Mouse (Mus musculus): Measurements from ENCODE around the gene Sycn. TPM values are rescaled to one million over a fixed set of nuclear protein-coding genes. Genes with fewer than 3 reads are reported as not detected.

The Sycn gene
- polyA plus RNA-seq, 1 experiment from 2014 or later, result not detected

DNA sequence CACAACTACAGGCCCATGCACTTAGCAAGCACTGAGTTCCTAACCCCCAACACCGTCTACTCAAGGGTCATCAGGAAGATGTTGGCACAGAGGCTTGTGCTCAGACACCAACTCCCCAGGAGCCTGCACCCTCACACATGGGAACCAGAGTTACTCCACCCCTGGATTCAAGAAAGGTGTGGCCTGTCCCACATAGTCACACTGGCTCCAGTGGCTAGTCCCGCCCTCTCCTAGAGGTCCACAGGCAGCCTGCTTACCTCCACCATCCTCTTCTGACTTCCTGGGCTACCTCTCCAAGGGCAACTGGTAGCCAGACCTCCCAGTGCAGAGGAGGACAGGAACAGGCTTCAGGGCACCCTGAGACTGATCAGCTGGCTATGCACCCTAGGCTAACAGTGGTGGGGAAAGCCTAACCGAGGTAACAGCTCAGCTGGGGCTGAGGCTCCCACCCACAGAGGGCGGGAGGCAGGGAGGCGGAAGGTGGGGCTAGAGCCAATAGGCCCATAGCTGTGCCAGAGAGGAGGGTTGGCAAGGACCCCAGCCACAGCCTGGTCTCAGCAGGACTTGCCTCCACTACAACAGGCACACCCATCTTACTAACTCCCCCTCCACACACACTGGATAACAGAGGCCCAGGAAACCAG is 35.7 kb downstream of the Sycn start:
- DNase-seq (ENCODE audit: low spot score, missing footprints) (no peak), ATAC-seq (ENCODE audit: low FRiP score) (no peak)
- H3K4me2 ChIP-seq, result no peak overlapping the region
- H3K36me3 ChIP-seq (ENCODE audit: control insufficient read depth, insufficient read depth, low read length), result no peaks in the 10 kb centered on the region
- no peak overlapping the region for H3K27ac ChIP-seq (ENCODE audit: low read depth, low read length)
- H3K4me3 ChIP-seq (ENCODE audit: low read depth, low read length), result no peak overlapping the region
- H3K4me1 ChIP-seq (ENCODE audit: control insufficient read depth, insufficient read depth, low read length), result no peaks in the 10 kb centered on the region
- H3K27me3 ChIP-seq (ENCODE audit: control insufficient read depth, insufficient read depth, low read length), result no peaks in the 10 kb centered on the region
- WGBS, result 73% methylated on average over 5 of the region's 5 CpGs
- no peak overlapping the region for H3K9ac ChIP-seq (ENCODE audit: low read length)
- H3K9me3 ChIP-seq (ENCODE audit: control insufficient read depth, low read length), result no peaks in the 10 kb centered on the region

DNA sequence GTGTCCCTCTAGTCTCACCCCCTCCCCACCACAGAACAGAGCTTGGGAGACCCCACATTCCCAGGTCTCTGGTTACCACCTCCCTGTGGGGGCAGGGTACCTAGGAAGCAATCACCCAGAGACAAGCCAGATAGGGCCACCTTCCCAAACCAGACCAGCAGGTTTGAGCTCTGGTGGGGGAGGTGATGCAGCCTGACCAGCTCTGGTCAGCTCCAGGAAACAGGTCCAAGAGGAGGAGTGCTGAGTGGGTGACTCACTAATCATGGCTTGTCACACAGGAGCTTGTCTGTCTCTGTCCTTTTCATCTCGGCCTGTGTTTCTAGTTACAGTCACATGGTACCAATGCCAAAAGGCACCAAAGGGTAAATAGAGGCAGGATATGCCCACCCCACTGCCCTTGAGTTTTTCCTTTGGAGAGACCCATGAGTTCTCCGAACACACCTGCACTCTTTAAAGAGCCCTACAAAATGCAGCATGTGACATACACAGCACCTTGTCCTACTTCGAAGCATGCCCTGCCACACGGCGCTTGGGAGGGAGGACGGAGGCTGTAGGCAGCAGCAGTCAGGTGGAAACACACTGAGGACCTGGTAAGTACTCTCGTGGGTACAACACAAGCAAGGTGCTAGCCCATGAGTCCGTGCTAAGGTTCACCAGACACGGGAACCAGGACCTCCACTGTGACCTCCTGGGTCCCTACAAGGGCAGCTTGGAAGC is 37.3 kb downstream of the Sycn start:
- Histone ChIP-seq H3K4me2 (no peak overlapping the region), H3K27me3 (ENCODE audit: control insufficient read depth, insufficient read depth, low read length) (no peaks in the 10 kb centered on the region), H3K27ac (ENCODE audit: low read depth, low read length) (no peak overlapping the region), H3K4me3 (ENCODE audit: low read depth, low read length) (no peak overlapping the region), H3K9ac (ENCODE audit: low read length) (no peak overlapping the region), H3K4me1 (ENCODE audit: control insufficient read depth, insufficient read depth, low read length) (no peaks in the 10 kb centered on the region), H3K9me3 (ENCODE audit: control insufficient read depth, low read length) (no peaks in the 10 kb centered on the region), H3K36me3 (ENCODE audit: control insufficient read depth, insufficient read depth, low read length) (no peaks in the 10 kb centered on the region)
- no peak for ATAC-seq (ENCODE audit: low FRiP score)
- 86% methylated on average over 9 of the region's 9 CpGs for WGBS
- DNase-seq (ENCODE audit: low spot score, missing footprints), result no peak

DNA sequence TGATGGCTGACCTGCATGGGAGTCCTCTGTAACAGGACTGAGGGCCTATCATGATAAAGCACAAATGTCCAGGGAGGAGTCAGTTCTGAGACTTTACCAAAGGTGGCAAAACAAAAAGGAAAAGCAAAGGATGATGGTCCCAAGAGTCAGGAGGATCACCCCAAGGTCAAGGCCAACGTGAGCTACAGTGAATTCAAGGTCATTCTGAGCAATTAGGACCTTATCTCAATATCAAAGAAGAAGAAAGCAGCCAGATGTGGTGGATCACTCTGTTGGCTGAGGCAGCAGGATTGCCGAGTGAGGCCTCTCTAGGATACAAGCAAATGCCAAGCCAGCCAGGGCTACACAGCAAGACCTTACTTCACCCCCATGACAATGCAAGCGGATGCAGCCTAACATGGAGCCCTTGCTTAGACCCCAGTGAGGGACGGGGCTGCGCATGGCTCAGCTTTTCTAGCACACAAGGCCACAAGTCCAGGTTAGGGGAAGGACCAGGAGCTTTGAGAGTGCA is 37.9 kb downstream of the Sycn start:
- ATAC-seq (ENCODE audit: low FRiP score) (no peak), DNase-seq (ENCODE audit: low spot score, missing footprints) (no peak)
- H3K27ac ChIP-seq (ENCODE audit: low read depth, low read length), result no peak overlapping the region
- no peak overlapping the region for H3K9ac ChIP-seq (ENCODE audit: low read length)
- H3K9me3 ChIP-seq (ENCODE audit: control insufficient read depth, low read length), result no peaks in the 10 kb centered on the region
- WGBS, result 82% methylated on average over 5 of the region's 5 CpGs
- H3K36me3 ChIP-seq (ENCODE audit: control insufficient read depth, insufficient read depth, low read length), result no peaks in the 10 kb centered on the region
- H3K4me1 ChIP-seq (ENCODE audit: control insufficient read depth, insufficient read depth, low read length), result no peaks in the 10 kb centered on the region
- H3K27me3 ChIP-seq (ENCODE audit: control insufficient read depth, insufficient read depth, low read length), result no peaks in the 10 kb centered on the region
- no peak overlapping the region for H3K4me2 ChIP-seq
- H3K4me3 ChIP-seq (ENCODE audit: low read depth, low read length), result no peak overlapping the region

DNA sequence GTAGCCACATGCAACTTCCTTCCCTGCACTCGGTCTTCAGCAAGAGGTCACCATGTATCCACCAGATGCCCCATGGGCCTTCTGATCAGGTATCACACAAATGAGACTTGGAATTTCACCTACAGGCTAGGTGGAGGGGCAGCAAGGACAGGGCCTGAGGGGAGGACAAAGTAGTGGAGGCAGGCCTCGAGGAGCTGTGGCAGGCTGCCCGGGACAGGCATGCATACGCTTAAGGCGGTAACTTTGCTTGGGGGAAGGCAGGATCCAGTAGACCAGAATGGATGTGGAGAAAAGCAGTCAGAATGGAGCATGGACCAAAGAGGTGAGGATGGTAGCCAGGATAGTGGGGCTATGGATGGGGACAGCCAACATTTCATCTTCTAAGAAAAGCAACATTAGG is 39.1 kb downstream of the Sycn start:
- no peak overlapping the region for H3K9ac ChIP-seq (ENCODE audit: low read length)
- no peaks in the 10 kb centered on the region for H3K9me3 ChIP-seq (ENCODE audit: control insufficient read depth, low read length)
- H3K27me3 ChIP-seq (ENCODE audit: control insufficient read depth, insufficient read depth, low read length), result no peaks in the 10 kb centered on the region
- ATAC-seq (ENCODE audit: low FRiP score) (no peak), DNase-seq (ENCODE audit: low spot score, missing footprints) (no peak)
- H3K36me3 ChIP-seq (ENCODE audit: control insufficient read depth, insufficient read depth, low read length), result no peaks in the 10 kb centered on the region
- H3K27ac ChIP-seq (ENCODE audit: low read depth, low read length), result no peak overlapping the region
- 90% methylated on average over 5 of the region's 5 CpGs for WGBS
- no peaks in the 10 kb centered on the region for H3K4me1 ChIP-seq (ENCODE audit: control insufficient read depth, insufficient read depth, low read length)
- no peak overlapping the region for H3K4me3 ChIP-seq (ENCODE audit: low read depth, low read length)
- no peak overlapping the region for H3K4me2 ChIP-seq

DNA sequence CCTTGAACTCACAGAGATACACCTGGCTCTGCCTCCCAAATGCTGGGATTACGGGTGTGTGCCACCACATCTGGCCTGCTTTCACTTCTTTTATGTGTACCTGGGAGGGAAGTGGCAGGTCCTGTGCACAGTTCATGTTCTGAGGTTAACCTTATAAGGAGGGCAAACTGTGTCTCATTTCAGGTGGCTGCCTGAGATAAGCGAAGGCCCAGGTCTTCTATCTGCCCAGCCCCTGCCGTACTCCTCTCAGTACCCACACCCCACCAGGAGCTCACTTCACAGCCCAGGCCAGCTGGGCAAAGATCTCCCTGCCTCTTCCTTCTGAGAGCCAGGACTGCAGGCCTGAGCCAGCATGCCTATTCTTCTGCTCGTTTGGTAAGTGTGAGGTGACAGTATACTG is 41.0 kb downstream of the Sycn start:
- Histone ChIP-seq H3K36me3 (ENCODE audit: control insufficient read depth, insufficient read depth, low read length) (no peaks in the 10 kb centered on the region), H3K4me1 (ENCODE audit: control insufficient read depth, insufficient read depth, low read length) (no peaks in the 10 kb centered on the region), H3K9ac (ENCODE audit: low read length) (no peak overlapping the region), H3K4me3 (ENCODE audit: low read depth, low read length) (no peak overlapping the region), H3K4me2 (no peak overlapping the region), H3K9me3 (ENCODE audit: control insufficient read depth, low read length) (no peaks in the 10 kb centered on the region), H3K27ac (ENCODE audit: low read depth, low read length) (no peak overlapping the region), H3K27me3 (ENCODE audit: control insufficient read depth, insufficient read depth, low read length) (no peaks in the 10 kb centered on the region)
- 85% methylated on average over 4 of the region's 4 CpGs for WGBS
- no peak for DNase-seq (ENCODE audit: low spot score, missing footprints)
- no peak for ATAC-seq (ENCODE audit: low FRiP score)

DNA sequence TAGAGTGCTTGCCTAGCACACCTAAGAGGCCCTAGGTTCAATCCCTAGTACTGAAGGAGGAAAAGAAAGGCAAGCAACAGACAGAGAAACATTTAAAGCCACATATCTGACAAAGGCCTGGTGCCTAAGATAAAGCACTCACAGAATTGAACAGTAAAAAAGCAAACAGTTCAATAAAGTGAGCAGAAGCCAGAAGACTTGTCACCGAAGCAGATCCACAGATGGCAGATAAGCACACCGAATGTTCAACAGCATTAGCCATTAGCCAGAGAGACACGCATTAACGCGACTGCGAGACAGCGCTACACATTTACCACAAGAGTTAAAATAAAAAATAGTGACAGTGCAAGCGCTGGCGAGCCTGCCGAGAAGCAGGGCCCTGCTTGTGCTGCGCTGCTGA is 42.2 kb downstream of the Sycn start:
- no peak for ATAC-seq (ENCODE audit: low FRiP score)
- H3K27ac ChIP-seq (ENCODE audit: low read depth, low read length), result no peak overlapping the region
- H3K9ac ChIP-seq (ENCODE audit: low read length), result no peak overlapping the region
- no peaks in the 10 kb centered on the region for H3K36me3 ChIP-seq (ENCODE audit: control insufficient read depth, insufficient read depth, low read length)
- H3K9me3 ChIP-seq (ENCODE audit: control insufficient read depth, low read length), result no peaks in the 10 kb centered on the region
- no peaks in the 10 kb centered on the region for H3K27me3 ChIP-seq (ENCODE audit: control insufficient read depth, insufficient read depth, low read length)
- peaks cover 5% of the 10 kb centered on the region for H3K4me1 ChIP-seq (ENCODE audit: control insufficient read depth, insufficient read depth, low read length)
- WGBS, result 93% methylated on average over 11 of the region's 11 CpGs
- H3K4me2 ChIP-seq, result no peak overlapping the region
- DNase-seq (ENCODE audit: low spot score, missing footprints), result no peak
- H3K4me3 ChIP-seq (ENCODE audit: low read depth, low read length), result no peak overlapping the region

DNA sequence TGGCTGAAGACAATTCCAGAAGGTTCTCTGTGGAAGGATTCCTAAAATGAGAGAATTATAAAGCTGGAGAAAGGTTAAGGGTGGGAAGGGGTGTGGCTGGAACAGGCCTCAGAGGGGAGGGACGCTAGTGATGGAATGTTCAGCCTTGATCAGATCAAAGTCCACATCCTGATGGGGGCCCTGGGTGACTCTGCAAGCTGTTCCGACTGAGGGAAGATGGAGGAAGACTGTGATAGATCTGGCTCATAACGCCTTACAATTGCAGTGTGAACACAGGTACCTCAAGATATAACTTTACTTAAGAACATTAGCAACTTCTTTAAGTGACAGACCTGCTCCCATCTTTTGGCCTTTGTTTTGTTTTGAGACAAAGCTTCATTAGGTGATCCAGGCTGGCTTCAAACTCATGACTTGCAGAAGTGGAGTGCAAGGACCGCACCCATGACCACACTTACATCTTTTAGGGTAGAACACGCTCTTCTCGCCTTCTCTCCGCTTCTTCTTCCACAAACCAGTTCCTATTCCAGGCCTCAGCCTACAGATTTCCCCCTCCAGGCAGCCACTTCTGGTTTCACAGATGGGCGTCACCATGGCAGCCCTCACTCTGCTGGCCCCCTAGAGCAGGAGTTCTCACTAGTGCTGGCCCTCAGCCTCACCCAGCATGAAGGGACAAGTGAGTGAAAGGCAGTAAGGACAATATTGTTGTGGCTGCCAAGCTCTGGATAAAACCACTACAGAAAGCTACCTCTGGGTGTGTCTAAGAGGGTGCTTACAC is 43.1 kb downstream of the Sycn start:
- Histone ChIP-seq H3K9ac (ENCODE audit: low read length) (no peak overlapping the region), H3K27ac (ENCODE audit: low read depth, low read length) (no peak overlapping the region), H3K27me3 (ENCODE audit: control insufficient read depth, insufficient read depth, low read length) (no peaks in the 10 kb centered on the region), H3K4me1 (ENCODE audit: control insufficient read depth, insufficient read depth, low read length) (peaks cover 7% of the 10 kb centered on the region), H3K4me3 (ENCODE audit: low read depth, low read length) (no peak overlapping the region), H3K36me3 (ENCODE audit: control insufficient read depth, insufficient read depth, low read length) (no peaks in the 10 kb centered on the region), H3K4me2 (no peak overlapping the region), H3K9me3 (ENCODE audit: control insufficient read depth, low read length) (no peaks in the 10 kb centered on the region)
- ATAC-seq (ENCODE audit: low FRiP score) (no peak), DNase-seq (ENCODE audit: low spot score, missing footprints) (no peak)
- 83% methylated on average over 8 of the region's 8 CpGs for WGBS

DNA sequence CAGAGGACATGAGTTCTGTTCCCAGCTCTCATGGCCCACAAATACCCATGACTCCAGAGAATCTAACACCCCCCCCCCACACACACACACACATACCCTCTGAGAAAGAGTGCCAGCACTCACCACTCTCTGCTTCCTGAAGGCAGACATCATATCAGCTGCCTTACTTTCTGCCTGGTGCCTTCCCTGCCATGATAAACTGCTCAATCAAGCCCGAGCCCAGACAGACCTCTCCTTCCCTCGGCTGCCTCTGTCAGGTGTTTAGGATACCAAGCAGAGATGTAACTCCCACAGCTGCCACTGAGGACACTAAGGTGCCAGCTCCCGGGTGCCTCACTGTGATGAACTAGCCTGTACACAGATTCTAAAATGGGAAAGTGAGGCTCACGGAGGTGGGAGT is 43.8 kb downstream of the Sycn start:
- 88% methylated on average over 4 of the region's 4 CpGs for WGBS

DNA sequence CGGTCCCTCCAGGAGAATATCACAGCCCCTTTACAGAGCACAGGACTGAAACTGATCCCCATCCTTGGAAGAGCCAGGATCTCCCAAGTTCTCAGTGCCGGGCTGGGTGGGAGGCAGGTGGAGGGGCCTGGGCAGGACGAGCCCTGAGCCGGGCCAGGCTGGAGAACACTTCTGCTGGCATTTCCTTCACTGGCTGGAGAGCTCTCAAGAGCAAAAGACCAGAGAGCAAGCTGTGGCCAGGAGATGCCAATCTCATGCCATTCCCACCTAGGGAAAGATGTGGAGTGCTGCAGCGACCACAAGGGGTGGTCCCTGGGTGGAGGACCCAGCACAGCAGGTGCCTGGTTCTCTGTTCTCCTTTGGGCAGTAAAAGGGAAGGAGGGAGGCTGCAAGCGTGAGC is 44.3 kb downstream of the Sycn start:
- H3K4me1 ChIP-seq (ENCODE audit: control insufficient read depth, insufficient read depth, low read length), result peaks cover 7% of the 10 kb centered on the region
- ATAC-seq (ENCODE audit: low FRiP score) (no peak), DNase-seq (ENCODE audit: low spot score, missing footprints) (no peak)
- no peak overlapping the region for H3K4me3 ChIP-seq (ENCODE audit: low read depth, low read length)
- no peaks in the 10 kb centered on the region for H3K9me3 ChIP-seq (ENCODE audit: control insufficient read depth, low read length)
- no peak overlapping the region for H3K9ac ChIP-seq (ENCODE audit: low read length)
- H3K4me2 ChIP-seq, result no peak overlapping the region
- WGBS, result 91% methylated on average over 6 of the region's 6 CpGs
- H3K27me3 ChIP-seq (ENCODE audit: control insufficient read depth, insufficient read depth, low read length), result no peaks in the 10 kb centered on the region
- H3K27ac ChIP-seq (ENCODE audit: low read depth, low read length), result no peak overlapping the region
- H3K36me3 ChIP-seq (ENCODE audit: control insufficient read depth, insufficient read depth, low read length), result no peaks in the 10 kb centered on the region

More for the DNA sequence above, 43.8 kb downstream of the Sycn start:
- no peak overlapping the region for H3K4me3 ChIP-seq (ENCODE audit: low read depth, low read length)
- H3K9ac ChIP-seq (ENCODE audit: low read length), result no peak overlapping the region
- H3K4me2 ChIP-seq, result no peak overlapping the region
- no peaks in the 10 kb centered on the region for H3K27me3 ChIP-seq (ENCODE audit: control insufficient read depth, insufficient read depth, low read length)
- ATAC-seq (ENCODE audit: low FRiP score) (no peak), DNase-seq (ENCODE audit: low spot score, missing footprints) (no peak)
- H3K27ac ChIP-seq (ENCODE audit: low read depth, low read length), result no peak overlapping the region
- H3K9me3 ChIP-seq (ENCODE audit: control insufficient read depth, low read length), result no peaks in the 10 kb centered on the region
- H3K4me1 ChIP-seq (ENCODE audit: control insufficient read depth, insufficient read depth, low read length), result peaks cover 7% of the 10 kb centered on the region
- no peaks in the 10 kb centered on the region for H3K36me3 ChIP-seq (ENCODE audit: control insufficient read depth, insufficient read depth, low read length)
